Mouse (Mus musculus): ENCODE measurements around the gene 4930402H24Rik. TPM values are rescaled to one million over a fixed set of nuclear protein-coding genes. Genes with fewer than 3 reads are reported as not detected.

The 4930402H24Rik gene
- total RNA-seq, 2 experiments from 2014 or later = 80.1 to 90.1 TPM

DNA sequence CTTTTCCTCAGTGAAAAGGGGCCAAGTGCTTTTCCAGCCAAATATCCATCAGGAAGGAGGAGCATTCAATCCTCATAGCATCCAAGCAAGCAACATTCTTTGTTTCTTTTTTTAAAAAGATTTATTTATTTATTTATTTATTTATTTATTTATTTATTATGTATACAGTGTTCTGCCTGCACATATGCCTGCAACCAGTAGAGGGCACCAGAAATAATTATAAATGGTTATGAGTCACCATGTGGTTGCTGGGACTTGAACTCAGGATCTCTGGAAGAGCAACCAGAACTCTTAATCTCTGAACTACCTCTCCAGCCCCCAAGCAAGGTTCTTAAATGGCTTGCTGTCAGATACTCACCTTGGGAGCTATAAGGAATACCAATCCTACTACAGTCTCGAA lies 93.7 kb downstream of the 4930402H24Rik start:
- DNase-seq = no peak

DNA sequence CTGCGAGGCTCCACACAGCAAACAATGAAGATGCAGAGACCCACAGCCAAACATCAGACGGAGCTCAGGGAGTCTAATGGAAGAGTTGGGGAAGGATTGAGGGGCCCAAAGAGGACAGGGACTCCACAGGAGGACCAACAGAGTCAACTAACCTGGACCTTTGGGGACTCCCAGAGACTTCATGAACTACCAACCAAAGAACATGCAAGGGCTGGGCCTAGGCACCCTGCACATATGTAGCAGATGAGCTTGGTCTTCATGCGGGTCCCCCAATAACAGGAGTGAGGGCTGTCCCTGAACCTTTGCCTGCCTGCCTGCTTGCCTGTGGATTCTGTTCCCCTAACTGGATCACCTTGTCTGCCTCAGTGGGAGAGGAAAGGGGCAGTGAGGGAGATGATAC lies 101.1 kb downstream of the 4930402H24Rik start:
- no peak for DNase-seq

DNA sequence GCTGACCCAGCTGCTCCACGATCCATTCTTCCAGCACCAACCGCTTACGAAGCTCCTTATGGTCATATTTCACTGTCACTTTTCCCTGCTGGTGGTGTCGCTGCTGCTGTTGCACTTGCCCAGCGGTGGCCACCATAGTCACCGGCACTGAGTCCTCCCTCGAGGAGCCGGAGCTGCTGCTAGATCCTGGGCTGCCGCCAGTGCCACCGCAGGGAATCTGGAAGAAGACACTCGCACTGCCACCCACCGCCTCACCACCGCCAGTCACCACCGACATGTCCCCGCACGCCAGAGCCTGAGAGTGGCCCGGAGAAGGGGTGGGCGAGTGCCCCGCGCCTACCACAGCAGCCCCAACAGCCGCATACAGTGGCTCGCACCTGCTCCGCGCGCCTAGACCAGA lies 102.5 kb downstream of the 4930402H24Rik start:
- DNase-seq = no peak

DNA sequence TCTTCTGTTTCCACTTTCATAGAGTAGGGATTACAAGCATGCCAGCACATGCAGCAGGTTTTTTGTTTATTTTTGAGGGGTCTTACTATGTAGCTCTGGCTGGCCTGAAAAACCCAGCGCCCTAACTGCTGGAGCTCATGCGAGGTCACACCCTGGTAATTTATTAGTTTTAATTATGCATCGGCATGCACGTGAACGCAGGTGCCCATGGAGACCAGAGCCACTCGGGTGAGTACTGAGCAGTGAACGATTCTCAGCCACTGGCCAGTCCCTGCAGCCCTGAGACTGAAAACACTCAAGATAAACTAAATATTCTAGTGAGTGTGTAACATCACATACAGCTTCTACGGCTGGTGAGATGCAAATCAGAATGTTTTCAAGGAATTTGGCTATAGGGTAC lies 110.5 kb downstream of the 4930402H24Rik start:
- no peak for DNase-seq

DNA sequence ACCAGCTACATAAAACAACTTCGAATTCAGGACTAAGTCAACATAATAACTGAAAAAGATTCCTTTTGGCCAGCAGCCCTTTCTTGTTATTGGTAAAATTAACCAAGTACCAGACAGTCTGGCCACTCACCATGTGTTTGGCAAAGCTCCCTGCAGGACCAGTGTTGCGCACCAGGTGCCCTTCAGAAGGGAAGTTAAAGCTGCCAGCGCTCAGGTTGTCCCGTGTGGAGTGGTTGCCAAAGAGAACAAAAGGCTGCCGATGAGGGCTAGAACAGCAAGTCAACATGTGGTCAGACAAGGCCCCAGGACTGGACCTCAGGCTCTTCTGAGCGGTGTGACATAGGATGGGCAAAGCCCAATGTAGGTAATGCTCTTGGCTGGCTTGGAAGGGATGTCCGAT lies 114.5 kb downstream of the 4930402H24Rik start:
- DNase-seq = no peak

DNA sequence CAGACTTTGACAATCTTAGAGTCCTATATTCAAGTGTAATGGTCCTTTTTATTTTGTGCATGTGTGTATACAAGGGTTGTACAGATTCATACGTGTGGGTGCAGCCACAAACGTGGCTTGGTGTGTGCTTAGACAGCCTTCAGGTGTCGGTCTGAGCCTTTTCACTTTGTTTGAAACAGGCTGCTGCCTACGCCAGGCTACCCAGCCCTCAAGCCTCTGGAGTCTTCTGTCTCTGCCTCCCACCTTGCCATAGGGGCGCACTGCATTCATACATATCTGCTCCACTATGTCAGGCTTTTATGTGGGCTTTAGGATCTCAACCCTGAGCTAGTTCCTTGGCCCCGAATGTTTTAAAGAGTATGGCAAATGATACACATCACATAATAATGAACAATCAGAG lies 116.6 kb downstream of the 4930402H24Rik start:
- DNase-seq = no peak

DNA sequence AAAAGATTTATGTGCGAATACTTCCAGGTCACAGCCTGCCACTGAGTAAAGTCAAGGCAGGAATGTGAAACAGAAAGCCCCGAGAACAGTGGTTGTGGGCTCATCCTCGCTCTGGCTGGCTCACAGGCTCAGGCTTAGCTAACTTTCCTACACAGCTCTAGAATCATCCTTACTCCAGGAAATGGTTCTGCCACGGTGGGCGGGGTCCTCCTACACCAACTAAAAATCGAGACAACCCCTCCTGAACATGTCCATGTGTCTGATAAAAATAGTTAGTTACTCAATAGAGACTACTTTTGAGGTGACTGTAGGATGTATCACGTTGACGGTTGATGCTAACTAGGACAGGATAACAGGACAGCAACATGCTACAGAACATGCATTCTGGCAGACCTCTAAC lies 117.2 kb downstream of the 4930402H24Rik start:
- DNase-seq = no peak

DNA sequence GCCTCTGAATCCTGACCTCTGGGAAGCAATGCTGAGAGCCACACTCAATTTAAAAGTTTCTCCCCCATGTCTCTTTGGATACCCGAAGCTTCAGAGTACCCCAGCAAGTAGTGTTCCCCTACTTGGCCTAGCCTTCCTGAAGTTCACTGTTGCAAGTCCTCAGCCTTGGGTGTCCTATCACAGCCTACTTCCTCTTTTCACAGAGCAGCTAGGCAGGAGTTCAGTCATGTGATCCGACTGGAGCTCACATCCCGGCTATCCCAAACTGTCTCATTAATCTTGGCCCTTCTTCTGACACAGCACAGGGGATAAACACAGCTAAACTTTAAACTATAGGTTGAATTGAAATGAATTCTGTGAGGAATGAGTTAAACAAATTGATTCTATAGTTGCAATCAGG lies 121.3 kb downstream of the 4930402H24Rik start:
- DNase-seq = no peak

DNA sequence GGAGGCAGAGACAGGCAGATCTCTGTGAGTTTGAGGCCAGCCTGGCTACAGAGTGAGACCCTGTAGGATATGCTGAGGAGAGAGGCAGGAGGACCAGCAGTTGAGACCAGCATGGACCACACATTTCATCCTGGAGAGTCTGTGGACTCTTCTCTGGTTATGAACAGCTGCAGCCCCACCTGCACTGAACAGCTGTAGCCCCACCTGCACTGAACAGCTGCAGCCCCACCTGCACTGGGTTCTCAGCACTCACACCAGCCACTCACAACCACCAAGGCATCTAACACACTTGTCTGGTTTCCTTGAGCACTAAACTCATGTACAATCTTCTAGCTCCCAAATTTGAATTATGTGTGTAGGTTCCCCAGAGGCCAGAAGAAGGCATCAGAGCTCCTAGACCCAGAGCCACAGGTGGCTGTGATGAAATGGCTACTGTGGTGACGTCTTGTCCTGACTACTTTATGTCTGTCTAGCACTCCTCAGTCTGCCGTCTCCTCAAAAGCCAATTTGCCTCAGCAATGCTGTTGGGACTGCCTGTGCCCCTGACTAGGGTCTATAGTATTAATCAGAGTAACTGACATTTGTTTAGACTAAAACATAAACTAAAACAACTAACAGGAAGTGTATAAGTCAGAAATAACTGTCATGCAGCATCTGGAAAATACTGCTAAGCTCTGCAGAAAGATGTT lies 125.4 kb downstream of the 4930402H24Rik start:
- DNase-seq = no peak

DNA sequence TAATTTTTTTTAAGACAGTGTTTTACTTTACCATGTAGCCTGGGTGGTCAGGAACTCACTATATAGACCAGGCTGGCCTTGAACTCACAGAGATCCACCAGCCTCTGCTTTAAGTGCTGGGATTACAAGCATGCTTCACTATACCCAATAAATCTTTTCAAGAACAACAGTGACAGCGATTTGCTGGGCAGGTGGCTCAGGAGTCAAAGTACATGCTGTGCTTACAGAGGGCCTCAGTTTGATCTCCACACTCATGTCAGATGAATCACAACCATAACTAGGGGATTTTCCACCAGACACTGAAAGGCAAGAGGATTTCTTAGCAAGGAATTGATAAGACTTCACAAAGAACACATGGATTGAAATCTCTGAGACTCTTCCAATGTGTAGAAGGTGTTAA lies 126.3 kb downstream of the 4930402H24Rik start:
- no peak for DNase-seq

DNA sequence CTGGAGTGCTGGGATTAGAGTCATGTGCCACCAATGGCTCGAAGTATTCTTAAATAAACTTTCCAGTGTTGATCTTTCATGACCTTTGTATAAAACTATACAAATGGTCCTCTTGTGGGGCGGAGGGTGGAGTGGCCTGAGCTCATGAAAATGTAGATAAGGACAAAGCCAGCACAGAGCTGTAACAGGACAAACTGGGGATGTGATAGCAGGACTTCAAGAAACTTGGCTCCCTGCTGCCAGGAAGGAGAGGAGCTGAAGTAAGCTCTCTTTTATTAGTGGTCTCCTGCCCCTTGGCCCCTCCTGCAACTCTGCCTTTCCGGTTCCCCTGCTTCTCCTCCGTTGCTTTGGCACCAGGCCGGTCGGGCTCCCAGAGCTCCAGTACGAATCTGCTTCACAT lies 129.6 kb downstream of the 4930402H24Rik start:
- DNase-seq = no peak

DNA sequence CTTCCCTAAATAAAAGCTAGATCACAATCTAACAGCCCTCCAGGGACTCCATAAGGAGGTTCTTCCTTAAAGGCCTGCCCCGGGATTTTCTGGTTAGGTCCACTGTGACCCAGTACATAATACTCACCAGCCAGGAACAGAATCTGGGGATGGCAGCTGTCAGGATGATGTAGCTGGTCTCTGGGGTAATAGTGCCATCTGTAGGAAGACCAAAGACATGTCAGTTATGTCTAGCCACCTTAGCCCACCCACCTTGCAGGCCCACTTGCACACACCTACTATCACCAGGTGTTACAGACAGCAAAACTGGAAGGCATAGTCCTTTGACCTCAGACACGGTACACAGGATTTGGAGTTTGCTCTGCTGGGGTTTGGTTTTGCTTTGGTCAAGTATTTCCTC lies 138.7 kb downstream of the 4930402H24Rik start:
- no peak for DNase-seq

DNA sequence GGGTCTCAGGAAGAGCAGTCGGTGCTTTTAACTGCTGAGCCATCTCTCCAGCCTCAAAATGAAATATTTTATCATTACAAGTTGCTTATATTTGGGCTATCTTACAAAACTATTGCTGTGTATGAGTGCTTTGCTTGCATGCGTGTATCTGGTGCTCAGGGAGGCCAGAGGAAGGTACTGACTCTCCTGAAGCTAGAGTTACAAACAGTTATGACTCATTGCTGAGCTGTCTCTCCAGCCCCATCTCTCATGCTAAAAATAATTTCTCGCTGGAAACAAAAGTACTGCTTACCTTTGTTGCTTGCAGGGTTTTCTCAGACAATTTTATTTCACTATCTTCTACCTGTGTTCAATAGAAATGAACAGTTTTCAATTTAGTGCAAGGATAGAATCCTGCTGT lies 140.8 kb downstream of the 4930402H24Rik start:
- no peak for DNase-seq

DNA sequence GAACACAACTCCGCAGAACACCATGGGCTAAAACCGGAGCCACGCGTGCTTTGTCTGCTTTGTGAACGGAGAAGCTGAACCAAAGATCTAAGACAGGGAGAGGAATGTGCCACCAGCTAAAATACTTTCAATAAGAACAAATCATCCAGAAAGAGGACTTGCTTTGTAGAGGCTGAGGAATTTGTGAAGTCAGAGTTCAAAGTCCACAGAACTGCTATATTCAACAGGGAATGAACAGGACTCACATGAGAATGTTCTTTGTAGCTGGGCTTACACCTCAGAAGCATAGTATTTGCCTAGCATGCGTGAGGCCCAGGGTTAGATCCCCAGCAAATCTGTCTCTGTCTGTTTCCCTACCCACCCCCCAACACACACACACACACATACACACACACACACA lies 145.3 kb downstream of the 4930402H24Rik start:
- no peak for DNase-seq

DNA sequence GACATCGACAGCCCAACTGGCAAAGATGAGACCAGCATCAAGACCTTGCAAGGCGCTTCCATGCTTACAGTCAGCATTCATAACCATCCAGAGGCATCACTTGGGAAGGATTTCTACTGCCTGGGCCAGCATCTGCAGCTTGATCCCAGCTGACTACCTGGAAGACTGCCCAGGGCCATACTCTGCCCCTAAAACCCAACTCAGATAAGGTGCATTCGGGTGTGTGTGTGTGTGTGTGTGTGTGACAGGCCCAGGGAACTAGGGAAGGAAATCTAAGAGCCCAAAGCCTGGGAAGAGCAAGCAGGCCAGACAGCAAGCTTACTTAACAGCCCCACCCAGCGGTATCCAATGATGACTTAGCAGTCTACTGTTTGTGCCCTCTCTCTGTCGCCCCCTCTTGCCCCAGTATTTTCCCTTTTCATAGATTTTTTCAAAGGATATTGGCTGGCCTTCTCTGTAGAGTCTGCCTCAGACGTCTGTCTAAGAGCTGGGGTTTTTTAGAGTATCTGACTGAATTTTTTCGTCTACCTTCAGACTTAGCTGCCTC lies 151.1 kb downstream of the 4930402H24Rik start:
- DNase-seq = no peak

DNA sequence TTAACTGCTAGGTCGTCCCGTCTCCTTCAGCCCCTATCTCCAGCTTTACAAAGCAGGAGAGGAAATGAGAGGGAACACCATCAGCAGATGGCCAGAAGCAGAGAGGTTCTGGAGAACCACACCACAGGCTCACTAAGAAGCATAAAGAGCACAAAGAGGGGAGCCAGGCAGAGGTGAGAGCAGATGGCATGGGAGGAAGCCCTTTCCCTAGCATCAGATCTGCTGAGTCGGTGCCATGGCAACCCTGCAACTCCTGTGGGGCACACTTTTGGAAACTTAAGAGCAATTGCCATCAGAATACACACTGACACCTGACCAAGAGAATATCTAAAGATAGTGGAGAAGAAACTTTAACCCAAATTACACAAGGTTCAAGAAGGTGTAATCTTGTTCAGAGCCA lies 151.6 kb downstream of the 4930402H24Rik start:
- no peak for DNase-seq

DNA sequence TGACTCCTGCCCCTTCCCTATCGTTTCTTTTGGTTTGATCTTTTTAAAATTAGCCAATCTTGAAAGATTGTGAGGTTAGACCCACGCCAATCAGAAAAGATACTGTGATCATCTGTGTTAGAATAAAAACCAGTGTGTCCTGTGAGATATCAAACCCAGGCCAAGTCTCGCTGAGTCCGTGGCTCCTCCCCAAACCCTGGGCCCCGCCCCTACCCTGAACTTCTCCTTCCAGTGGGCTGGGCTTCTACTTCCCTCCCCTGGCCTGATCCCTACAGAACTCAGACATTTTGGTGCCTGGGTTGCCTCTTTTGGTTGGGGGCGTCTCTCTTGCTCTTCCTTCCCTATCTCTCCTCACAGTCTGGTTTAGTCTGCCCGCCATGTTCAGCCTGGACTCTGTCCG lies 155.8 kb downstream of the 4930402H24Rik start:
- no peak for DNase-seq

DNA sequence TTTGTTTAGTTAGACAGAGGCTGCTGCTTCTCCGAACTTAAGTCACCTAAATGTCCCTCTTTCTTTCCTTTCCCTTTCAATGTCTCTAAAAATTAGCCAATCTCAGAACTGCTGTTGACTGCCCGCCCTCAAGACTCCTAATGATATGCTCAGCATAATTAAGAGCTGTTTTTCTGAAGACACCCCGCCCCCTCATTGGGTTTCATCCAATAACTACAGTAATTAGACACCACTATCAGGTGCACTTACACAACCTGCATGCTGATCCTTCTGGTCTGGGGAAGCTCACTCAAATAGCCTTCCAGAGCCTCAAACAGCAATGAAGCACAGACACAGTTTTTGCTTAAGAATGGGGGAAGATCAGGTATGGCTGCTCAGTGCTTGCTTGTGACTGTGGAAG lies 156.5 kb downstream of the 4930402H24Rik start:
- no peak for DNase-seq

DNA sequence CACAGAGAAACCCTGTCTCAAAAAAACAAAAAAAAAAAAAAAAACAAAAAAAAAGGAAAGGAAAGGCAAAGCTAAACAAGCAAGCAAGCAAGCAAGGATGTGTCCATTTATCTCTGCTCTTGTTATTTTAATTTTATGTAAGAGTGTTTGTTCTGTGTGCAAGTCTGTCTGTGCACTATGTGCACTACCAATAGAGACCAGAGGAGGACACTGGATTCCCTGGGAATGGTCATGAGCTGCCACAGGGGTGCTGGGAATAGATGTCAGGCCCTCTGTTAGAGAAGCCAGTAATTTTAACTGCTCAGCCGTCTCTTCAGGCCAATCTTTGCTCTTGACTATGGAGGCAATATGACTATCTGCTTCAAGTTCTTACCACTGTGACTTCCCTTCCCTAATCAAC lies 162.6 kb downstream of the 4930402H24Rik start:
- DNase-seq = no peak

DNA sequence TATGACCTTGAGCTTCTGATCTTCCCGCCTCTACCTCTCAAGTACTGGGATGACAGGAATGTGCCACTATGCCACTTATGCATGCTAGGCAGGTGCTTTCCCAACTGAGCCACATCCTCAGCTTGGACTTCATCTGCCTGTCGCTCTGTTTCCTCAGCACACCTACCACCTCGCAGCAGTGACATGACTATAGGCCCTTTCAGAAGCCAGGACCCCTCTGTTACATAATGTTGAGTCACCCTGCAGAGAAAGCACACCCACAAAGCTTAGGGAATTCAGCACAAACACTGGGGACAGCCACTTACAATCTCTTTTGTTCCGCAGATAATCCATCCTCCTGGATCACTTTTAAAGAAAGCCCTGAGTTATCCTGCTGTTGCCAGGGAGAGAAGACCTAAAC lies 166.1 kb downstream of the 4930402H24Rik start:
- no peak for DNase-seq

DNA sequence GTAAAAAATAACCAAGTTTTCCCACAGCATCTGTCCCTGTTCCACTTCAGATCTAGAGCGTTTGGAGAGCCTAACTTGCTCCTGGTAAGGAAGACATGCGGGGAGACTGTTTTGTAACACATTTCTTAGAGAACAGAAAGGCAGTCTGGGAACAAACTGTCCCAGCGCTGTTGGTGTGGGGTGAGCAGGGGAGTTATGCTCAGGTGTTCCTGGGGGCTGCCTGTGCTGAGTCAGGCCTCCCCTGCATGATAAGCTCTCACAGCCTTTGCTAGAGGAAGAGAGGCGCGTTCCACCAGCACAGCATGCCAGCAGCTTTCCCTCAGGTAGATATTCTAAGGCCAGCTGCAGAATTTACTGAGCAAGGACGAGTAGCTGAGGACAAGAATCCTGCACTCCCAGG lies 168.2 kb downstream of the 4930402H24Rik start:
- no peak for DNase-seq

DNA sequence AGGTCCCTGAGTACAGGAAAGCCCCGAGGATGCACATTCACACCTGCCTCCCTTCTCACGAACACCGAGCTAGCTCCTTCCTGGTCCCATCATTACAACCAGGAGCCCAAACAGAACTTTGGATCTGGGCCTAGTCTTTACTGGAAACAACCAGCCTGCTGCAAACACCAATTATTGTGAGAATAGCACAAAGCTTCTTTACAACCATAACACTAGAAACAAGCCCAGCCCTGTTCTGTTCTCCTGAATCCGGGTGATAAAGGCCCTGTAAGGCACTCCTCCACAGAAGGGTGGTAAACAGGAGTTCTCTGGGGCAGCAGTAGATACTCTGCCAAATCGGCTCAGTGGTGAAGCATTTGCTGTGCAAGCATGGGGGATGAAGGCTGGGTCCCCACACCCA lies 170.9 kb downstream of the 4930402H24Rik start:
- DNase-seq = no peak

DNA sequence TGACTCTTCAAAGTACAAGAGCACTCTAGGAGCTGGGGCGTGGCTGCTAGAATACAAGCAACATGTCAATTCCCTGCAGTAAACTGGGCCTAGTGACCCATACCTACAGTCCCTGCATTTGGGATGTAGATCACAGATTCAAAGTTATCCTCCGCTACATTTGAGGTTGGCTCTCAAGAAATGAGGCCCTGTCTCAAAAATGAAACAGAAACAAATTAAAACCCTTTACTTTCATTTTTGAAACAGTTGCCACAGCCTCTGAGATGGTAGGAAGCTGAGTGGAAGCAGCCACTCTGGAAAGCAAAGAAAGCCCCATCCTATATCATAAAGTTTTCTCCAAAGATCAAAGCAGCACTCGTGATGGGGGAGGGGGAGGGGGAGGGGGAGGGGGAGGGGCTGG lies 172.8 kb downstream of the 4930402H24Rik start:
- no peak for DNase-seq

DNA sequence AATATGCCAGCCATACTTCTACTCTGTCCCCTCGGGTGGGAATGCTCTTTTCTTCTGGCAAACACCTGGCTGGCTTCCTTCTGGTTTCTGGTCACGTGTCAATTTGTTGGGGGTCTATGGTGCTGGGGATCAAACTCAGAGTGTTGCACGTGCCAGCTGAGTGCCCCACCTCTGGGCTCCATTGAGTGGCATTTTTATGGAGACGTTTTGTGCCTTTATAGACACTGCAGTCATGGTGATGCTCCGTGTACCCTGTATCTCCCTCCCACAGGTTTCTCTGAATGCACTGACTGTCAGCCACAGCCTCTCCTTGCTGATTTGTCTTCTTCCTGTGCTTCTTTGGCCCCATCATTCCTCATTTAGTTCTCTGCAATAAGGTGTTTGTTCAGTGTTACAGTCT lies 174.4 kb downstream of the 4930402H24Rik start:
- DNase-seq = no peak

DNA sequence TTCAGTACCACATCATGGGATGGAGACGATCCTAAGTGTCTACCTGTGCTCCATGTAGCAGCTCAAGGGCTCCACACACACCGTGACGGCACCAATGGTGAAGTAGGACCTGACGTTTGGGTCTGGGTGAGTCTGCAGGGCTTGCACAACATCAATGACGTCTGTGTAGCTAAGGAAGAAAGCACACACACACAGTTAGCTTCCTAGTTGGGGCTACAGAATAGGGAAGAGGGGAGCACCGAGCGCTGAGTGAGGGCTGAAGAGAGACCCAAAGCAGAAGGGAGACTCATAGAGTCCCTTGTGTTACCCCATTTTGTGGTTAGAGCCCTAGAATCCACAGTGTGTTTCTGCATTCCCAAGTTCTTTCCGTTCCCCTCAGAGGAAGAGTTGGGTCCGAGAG lies 175.5 kb downstream of the 4930402H24Rik start:
- no peak for DNase-seq
